Mouse (Mus musculus) gastrocnemius, adult 8-10 months (tissue): ENCODE results near the gene Dusp16. TPM values are rescaled to one million over a fixed set of nuclear protein-coding genes. Genes with fewer than 3 reads are reported as not detected.

Source experiments
- total RNA-seq, 4 experiments: library from RNA; stranded (reverse); gene quantifications; 2 replicates each; pipeline ENCODE4 v1.2.4; 2022

Gene Dusp16
- total RNA-seq, 4 experiments from 2014 or later: 14.4 to 18.5 (median 15.8) TPM

Other genes starting within 250 kb of the Dusp16 start
- gene Lrp6, start 225.7 kb downstream of the Dusp16 start, total RNA-seq: 10 to 100 TPM; 35.7 to 50.1 (median 41.2) TPM
- gene Mansc1, start 160.1 kb downstream of the Dusp16 start, total RNA-seq: 1 to 10 TPM in 1 of 4 experiments, under 1 TPM in 3; 0.46 to 1.0 (median 0.75) TPM
- gene Borcs5, start 153.1 kb downstream of the Dusp16 start, total RNA-seq: 10 to 100 TPM; 16.8 to 18.8 (median 17.4) TPM
- 10 to 100 TPM; 11.1 to 14.2 (median 12.4) TPM for gene Crebl2, start 37.5 kb upstream of the Dusp16 start, total RNA-seq
- 1 to 10 TPM; 3.6 to 5.4 (median 4.7) TPM for gene Gpr19, start 106.0 kb upstream of the Dusp16 start, total RNA-seq
- gene Cdkn1b, start 127.8 kb upstream of the Dusp16 start, total RNA-seq: 10 to 100 TPM; 30.9 to 37.5 (median 33.1) TPM
- gene Apold1, start 189.1 kb upstream of the Dusp16 start, total RNA-seq: 1 to 10 TPM; 1.0 to 1.7 (median 1.4) TPM
- gene Ddx47, start 219.0 kb upstream of the Dusp16 start, total RNA-seq: 10 to 100 TPM; 23.7 to 25.3 (median 24.7) TPM